Mouse (Mus musculus): ENCODE measurements around the gene Alms1.
"Not testable (repeated sequence)": the region's sequence is repeated elsewhere in the genome, so short reads cannot be mapped to it uniquely, and the experiment has no call there.

The Alms1 gene

DNA sequence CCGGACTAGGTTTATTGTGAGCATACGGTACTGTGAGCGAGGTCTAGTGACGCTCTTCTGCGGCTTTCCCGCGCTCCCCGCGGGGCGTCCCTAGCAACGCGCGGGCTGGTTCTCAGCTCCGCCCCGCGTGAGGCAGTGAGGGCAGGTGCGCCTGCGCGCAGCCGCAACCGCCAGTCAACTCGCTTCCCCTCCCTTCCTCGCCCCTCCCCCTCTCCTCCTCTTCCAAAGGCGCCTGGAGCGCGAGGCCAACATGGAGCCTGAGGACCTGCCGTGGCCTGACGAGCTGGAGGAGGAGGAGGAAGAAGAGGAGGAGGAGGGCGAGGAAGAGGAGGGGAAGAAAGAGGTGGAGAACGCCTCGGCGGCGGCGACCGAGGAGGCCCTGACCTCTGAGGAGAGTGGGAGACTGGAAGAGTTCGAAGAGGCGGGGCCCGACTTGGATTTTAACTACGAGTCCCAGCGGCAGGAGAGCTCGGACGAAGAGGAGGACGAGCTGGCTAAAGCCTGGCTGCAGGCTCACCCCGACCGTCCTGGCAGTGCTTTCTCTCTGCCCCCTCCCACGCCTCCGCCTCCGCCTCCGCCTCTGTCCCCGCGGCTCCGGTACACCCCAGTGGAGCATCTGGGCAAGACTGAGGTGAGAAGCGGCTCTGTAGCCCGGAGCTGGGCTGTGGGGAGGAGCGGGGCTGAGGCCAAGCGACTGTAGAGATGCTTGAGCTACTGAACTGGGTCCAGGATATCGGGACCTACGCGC, at the start of gene Alms1:
Gene Alms1, plus strand, starts transcription at position 136 of the 748 bp plus-strand sequence.
- in situ Hi-C loops (cut with MboI, MseI): loop anchor here (10.0 kb wide), 1 partner anchor 317 kb away; the partner anchor contains the start of gene Nat8f4

DNA sequence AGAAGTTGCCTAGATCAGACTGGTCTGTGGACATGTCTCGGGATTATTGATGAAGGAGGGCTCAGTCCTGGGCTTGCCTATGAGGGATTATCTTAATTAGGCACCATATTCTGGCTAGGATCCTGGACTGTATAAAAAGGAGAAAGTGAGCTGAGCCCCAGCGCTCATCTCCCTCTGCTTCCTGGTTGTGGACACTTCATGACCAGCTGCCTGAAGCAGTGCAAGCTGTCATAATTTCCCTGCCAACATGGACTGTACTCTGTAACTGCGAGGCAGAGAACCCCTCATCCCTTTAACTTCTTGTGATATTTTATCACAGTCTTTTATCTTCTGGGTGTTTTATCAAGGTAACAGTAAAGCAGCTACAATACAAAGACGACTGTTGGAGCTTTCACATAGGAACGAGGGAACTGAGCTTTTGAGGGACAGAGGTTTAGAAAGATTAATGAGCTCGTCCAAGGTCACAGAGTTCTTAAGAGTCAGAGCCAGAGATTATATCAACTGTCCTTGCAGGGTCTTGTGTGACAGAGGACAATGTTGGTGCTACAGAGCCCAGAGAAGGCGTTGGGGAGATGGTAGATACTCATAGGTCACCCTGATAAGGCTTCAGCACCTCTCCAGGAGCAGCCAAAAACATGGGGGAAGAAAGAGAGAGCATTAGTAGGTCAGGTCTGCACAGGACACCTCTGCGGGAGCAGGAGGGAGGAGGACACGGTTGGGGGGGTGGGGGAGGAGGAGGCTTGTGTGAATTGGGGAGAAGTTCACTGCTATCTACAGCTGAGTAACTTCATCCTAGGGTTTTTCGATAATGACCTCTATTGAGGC, 43.8 kb upstream of the Alms1 start:
- in situ Hi-C loops (cut with MboI, MseI): no loop called here

DNA sequence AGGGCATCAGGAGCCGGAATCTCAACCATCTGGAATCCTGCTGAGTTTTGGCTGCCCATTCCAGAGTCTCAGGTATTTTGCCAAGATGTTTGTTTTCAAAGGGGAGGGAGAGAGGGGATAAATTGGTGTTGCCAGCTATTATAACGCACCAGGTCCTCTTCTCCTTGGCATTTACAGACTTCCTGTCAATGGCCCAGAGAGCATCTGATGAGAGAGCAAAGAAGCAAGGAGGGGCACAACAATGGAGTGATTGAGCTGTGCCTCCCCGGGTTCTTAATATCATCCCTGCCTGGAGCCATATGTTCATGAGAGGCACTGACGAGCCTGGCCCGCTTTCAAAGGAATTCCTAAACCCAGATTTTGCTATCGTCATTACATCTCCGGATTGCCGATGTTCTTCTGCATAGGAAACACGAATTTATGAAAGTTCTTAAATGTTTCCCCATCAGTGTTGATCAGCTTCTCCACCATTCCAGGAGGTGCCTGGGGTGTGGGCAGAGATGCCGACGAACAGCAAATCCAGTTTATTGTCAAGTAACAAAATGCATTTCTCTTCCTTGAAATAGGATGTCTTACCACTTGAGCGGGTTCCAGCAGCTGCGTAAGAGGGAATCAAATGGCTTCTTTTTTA, 43.0 kb upstream of the Alms1 start:
- in situ Hi-C loops (cut with MboI, MseI): no loop called here

DNA sequence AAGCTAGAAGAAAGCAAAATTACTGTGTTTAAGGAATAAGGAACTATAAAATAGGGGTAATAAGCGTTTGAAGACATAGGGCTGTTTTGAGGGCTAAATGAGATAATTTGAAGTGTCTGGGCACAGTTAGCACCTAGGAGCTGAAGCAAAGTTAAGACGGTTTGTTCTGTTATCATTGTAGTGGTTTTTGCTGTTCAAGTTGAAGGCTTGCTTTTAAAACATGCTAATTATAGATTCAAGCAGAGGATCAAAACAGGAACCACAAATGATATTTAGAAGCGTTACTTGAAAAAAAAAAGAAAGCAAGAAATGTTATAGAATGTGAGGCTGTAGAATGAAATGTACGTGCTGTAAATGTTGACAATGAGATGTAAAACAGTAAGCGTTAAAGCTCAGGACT, 39.7 kb upstream of the Alms1 start:
- in situ Hi-C loops (cut with MboI, MseI): no loop called here

DNA sequence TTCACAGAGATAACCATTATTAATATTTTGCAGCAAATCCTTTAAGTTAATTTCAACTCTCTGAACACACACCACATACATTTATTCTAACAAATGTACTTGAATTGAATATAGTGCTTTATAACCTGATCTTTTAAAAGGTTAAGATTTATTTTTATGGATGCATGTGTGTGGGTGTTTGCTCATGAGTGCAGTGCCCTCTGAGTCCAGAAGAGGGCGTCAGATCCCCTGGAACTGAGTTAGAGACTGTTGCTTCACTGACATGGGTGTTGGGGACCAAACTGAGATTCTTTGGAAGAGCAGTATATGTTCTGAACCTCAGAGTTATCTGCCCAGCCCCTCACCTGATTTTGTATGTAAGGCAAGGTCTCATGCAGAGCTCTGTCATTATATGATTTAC, 25.0 kb upstream of the Alms1 start:
- in situ Hi-C loops (cut with MboI, MseI): no loop called here

DNA sequence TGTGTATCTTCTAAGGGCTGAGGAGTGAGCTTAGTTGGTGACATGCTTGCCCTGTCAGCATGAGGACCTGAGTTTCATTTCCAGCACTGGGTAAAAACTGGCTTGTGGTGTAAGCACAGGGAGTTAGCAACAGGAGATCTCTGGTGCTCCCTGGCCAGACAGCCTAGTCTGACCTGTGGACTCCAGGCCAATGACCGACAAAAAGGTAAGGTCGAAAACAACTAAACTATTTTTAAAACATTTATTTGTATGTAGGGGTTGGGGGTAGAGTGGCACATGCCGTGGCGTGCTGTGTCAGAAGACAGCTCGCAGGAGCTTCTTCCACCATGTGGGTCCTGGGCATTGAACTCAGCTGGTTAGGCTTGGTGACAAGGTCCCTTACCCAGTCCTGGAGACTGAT, 14.5 kb upstream of the Alms1 start:
- in situ Hi-C loops (cut with MboI, MseI): no loop called here

DNA sequence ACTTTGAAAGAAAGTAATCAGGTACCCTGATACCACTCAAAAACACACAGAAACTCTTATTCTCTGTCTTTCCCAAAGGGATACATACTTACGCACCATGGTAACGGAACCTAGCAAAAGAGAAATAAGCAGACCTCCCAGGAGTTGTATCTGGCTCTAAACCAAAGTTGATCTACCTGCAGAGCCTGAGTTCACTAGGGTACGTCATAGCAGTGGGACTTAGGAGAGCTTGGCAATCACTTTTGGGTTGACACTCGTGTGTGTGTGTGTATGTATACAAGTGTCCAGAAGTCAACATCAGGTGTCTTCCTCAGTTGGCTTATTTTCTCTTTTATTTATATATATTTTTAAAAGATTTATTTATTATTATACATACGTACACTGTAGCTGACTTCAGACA, 5.6 kb upstream of the Alms1 start:
- in situ Hi-C loops (cut with MboI, MseI): loop anchor here (10.0 kb wide), 1 partner anchor 323 kb away; the partner anchor contains the start of gene Nat8f4

DNA sequence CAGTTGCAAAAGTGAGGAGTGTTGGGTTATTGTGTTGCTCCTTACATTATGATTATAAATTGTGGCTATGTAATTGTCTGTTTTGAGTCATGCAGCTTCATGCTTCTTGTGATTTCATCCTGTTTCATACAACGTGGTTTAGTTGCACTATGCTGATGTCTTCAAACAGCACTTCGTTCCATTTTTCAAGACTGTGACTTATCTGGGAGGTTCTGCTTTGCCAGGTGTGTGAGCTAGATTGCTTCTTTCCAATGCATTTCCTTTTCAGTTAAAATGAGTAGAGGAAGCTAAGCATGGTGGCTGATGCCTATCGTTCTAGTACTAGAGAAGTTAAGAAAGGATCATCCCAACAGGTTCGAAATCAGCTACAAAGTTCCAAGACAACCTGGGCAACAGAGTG, 2.7 kb upstream of the Alms1 start:
- in situ Hi-C loops (cut with MboI, MseI): loop anchor here (10.0 kb wide), 1 partner anchor 320 kb away; the partner anchor contains the start of gene Nat8f4

DNA sequence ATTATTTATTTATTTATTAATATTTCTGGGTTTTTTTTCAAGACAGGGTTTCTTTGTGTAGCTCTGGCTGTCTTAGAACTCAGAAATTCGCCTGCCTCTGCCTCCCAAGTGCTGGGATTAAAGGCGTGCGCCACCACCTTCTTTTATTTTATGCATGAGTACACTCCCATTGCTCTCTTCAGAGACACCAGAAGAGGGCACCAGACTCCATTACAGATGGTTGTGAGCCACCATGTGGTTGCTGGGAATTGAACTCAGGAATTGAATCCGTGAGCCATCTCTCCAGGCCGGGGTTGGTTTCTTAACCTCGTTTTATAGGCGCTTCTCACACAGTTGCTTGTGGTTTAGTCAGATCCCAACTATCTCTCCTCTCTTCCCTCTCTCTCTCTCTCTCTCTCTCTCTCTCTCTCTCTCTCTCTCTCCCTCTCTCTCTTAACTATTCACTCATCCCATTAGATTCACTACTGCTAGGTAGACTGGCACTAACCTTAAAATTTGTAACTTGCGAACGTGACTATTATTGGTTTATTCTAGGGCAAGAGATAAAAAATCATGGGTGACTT, 445 bp upstream of the Alms1 start:
- in situ Hi-C loops (cut with MboI, MseI): loop anchor here (10.0 kb wide), 1 partner anchor 318 kb away; the partner anchor contains the start of gene Nat8f4

DNA sequence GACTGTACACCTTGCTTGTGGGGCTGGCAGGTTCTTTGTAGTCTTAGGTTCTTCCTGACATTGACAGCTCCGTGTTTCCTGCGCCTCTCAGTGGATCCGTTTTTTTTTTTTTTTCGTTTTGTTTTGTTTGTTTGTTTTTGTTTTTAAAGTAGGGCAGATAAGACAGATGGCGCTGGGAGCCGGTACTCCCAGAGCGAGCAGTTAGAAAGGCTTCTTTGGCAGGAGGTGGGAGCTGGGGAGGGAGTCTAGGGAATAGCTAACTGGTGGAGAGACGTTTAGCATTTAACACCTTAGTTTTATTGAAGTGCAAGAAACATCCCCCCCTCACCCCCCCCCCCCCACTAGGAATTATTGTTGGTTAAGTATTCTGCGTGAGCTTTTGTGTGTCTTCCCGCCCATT, 833 bp downstream of the Alms1 start:
- in situ Hi-C loops (cut with MboI, MseI): loop anchor here (10.0 kb wide), 1 partner anchor 317 kb away; the partner anchor contains the start of gene Nat8f4

DNA sequence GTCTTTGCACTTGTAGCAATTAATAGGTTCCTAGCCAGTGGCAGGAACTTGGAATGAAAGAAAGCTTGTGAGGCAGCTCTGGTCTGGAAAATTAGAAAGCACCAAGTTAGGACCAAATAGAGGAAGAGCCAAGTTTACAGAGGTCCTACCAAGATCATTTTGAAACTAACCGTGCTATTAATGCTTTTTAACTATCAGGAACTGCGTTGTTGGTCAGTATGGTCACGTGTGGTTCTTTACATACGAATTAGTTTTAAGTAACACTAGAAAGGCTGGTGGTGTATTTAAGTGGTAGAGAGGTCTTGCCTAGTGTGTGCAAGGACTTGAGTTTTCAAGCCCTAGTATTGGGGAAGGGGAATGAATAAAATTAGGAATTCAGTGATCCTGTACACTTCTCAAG, 1.2 kb downstream of the Alms1 start:
- in situ Hi-C loops (cut with MboI, MseI): loop anchor here (10.0 kb wide), 1 partner anchor 316 kb away; the partner anchor contains the start of gene Nat8f4

DNA sequence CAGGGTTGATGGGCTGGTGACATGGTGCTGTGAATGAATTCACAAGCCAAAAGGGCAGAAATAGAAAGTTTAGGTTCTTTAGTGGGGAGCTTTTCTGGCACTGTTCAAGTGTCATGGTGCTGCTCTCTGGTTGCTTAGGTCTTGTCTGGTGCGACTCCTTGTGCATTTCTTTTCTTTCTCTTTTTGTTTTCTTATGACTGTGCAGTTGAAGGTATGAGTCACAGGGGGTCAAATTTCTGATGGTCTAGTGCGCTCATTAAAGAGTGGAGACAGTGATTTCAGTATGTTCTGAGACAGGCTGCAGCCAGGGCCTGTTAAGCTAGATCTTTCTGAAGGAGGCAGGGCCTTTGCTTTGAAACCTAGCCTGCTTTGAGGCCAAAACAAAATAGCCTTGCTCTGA, 2.8 kb downstream of the Alms1 start:
- in situ Hi-C loops (cut with MboI, MseI): loop anchor here (10.0 kb wide), 1 partner anchor 985 kb away; no protein-coding TSS in a partner anchor

DNA sequence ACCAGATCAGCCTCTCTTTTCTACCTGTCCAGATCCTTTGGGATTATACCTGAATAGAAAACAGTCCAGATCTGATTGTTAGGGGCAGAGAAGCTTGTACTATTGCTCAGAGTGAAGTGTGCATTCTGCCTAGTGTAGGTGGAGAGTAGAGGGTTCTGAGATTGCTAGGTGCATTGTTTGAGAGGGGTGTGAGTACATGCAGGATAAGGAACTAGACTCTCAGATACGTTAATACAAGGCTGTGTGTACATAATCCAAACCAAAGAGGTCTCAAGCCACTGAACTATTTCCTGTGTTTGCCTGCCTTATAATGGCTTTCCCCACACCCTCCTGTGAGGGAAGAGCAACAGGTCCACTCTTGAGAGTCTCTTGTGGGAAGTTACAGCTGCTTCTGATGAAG, 12.0 kb downstream of the Alms1 start:
- in situ Hi-C loops (cut with MboI, MseI): loop anchor here (10.0 kb wide), 1 partner anchor 975 kb away; no protein-coding TSS in a partner anchor

DNA sequence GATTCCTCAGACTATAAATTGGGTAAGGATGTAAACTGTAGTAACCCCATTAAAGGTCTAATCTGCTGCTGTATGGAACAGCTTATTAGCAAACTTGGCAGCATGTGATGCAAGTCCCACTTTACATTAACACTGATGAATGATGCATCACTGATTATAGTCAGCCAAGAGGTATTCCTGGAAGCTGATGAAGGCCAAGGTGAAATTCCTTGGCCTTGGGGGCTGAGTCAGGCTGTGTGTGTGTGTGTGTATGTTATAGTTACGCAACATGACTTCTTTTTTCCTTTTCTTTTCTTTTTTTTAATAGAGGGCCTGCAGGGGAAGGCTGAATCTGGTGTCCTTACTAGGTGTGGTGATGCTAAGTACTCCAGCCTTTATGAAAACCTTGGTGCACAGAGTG, 23.2 kb downstream of the Alms1 start:
- in situ Hi-C loops (cut with MboI, MseI): loop anchor here (10.0 kb wide), 1 partner anchor 1396 kb away; no protein-coding TSS in a partner anchor

DNA sequence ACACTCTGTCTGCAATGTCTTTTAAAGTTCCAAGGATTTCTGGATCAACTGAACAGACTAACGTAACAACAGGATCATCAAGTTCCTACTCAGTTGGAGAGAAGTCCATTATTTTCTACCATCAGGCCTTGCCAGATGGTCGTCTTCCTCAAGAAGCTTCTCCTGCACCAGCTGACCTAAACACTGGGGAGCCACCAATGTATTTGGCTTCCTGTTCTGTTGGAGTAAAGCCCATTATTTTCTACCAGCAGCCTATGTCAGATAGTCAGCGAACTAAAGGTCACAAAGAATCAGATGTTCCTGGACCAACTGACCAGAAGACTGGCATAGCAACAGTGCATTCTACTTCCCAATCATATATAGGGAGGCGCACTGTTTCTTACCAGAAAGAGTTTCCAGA, 33.5 kb downstream of the Alms1 start:
- in situ Hi-C loops (cut with MboI, MseI): no loop called here

DNA sequence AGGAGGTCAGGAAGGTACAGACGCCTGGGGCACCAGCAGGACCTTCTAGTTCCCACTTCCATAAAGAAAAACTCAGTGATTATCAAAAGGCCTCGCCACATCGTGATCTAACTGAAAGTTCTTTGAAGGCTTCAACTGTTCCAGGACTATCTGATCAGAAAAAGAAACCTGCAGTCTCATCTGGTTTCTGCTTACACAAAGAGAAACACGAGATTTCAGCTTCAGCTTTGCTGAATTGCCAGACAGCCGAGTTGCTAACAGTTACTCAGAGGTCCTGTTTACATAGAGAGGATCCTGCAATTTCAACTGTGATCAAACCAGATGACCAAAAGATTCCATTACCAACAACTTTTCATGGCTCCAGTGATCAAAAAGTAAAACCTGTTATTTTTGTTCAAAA, 34.3 kb downstream of the Alms1 start:
- in situ Hi-C loops (cut with MboI, MseI): no loop called here

DNA sequence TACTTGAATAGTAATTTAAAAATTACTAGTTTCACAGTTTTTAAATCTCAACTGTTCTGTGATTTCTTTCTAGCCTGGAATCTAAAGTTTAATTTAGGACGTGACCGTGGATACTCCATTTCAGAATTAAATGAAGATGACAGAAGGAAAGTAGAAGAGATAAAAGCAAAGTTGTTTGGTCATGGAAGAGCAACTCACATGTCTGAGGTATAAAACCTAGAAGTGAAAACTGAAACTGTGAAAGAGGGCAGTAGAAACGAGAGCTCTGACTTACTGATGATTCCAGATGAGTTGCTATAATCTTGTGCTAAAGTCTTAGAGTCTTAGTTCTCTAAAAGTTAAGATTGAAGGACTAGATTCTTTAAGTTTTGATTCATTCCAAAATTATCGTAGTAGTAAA, 37.2 kb downstream of the Alms1 start:
- in situ Hi-C loops (cut with MboI, MseI): no loop called here

DNA sequence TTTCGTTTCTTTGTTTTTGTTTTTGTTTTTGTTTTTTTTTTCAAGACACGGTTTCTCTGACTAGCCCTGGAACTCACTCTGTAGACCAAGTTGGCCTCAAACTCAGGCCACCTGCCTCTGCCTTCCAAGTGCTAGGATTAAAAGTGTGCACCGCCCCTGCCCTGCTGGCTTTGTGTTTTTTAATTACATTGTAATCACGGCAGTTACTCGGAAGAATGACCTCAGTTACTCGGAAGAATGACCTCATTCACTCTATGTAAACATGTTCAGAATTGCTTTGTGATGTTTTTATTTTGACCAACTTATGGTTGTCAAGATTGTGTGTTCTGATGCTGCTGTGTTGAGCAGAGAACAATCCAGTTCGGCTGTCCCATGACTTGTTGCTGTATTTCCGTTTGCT, 45.8 kb downstream of the Alms1 start:
- in situ Hi-C loops (cut with MboI, MseI): no loop called here

DNA sequence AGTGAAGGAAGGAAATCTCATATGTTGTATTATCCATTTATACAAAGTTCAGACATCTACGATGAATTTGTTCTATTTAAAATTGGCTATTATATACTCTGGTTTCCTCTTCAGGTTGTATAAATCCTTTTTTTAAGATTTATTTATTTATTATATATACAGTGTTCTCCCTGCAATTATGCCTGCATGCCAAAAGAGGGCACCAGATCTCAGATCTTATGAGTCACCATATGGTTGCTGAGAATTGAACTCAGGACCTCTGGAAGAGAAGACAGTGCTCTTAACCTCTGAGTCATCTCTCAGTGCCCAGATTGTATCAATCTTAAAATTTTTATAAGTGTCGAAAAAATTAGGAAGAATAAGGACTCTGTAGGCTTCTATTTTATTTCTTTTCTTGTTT, 65.9 kb downstream of the Alms1 start:
- in situ Hi-C loops (cut with MboI, MseI): no loop called here

DNA sequence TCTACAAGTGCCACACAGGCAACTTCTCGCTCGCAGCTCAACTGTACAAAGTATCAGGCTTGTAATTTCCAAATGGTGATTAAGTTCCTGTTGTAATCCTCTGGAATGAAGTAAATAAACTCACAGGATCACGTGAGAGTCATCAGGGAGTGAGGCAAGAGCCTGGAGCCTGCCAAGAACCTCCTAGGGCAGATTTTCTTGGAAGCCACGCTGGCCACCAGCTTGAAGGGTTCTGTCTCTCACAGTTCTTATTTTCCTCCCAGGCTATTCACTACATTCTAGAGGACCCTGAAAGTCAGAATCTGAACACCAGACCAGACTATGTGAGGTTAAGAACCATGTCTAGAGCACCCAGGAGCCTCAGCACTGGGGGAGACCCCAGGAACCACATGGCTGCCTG, 114.6 kb downstream of the Alms1 start:
- in situ Hi-C loops (cut with MboI, MseI): loop anchor here (5.0 kb wide), 1 partner anchor 100 kb away; no protein-coding TSS in a partner anchor

DNA sequence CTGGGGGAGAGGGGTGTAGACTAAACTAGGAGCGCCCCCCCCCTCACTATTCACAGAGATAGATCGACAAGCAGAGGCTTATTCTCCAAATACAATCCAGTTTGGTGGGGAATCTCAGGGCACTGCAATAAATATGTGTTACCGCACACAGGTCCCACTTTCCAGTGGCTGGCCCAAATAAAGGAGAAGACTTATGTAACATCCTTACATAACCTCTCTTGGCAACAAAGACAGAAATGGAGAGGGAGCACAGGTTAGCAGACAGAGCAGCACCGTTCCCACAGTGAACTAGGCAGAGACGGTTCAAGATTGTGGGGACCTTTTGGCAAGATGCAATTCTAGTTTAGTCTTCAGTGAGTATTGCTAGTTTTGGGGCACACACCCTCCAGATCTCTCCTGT, 121.9 kb downstream of the Alms1 start:
- in situ Hi-C loops (cut with MboI, MseI): not testable (repeated sequence)
